Mouse (Mus musculus): ENCODE results near the gene Ube3b. TPM values are rescaled to one million over a fixed set of nuclear protein-coding genes. Genes with fewer than 3 reads are reported as not detected.

Ube3b gene
- total and polyA plus RNA-seq, 3 experiments: 11.7 to 29.8 (median 22.1) TPM

DNA sequence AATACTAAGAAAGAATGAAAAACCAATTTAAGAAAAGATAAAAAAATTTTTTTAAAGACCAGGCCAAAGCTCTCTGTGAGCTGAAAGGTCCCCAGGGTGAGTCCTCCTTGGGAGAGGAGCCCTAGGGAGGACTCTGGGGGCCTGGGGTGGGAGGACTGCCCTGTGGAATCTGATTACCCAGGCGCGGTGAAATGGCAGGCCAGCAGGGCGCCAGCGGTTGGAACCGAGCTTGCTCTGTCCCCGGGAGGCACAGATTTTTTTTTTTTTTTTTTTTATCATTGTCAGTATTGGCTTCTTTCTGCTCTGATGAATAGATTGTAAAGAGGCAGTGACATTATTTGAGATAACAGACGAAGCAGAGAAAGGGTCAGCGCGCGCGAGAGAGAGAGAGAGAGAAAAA, 86.6 kb downstream of the Ube3b start:
- no peak for DNase-seq (ENCODE audit: extremely low read depth)

DNA sequence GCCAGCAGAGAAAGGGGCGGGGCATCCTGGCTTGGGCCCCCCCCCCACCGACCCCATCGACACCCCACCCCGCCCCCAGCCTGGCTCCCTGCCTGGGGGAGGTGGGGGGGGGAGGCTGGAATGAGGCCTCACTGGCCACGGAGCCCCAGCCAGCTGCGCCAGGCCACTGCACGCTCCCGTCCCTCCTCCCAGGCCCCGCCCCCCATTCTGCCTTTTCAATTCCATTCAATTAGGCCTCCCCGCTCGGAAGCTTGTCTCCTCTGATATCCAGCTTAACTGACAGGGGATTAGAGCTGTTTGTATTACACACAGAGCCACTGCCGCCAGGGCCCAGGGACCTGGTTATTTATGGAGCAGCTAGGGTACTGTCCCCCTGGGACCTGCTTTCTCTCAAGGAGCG, 87.0 kb downstream of the Ube3b start:
- Histone ChIP-seq H3K79me2 (replicated peaks; ENCODE audit: control insufficient read depth, extremely low read depth, insufficient read depth, poor library complexity, severe bottlenecking) (no peaks in the 10 kb centered on the region), H3K9ac (ENCODE audit: insufficient read depth, low read depth) (no peak overlapping the region), H3K4me1 (ENCODE audit: control insufficient read depth in 1 of 2, insufficient read depth in 2 of 2) (peaks cover 0 to 13% of the 10 kb centered on the region in 2 experiments; a peak in 2 of 4 replicates), H3K27ac (ENCODE audit: insufficient read depth, low read depth) (no peak overlapping the region), H3K4me3 (replicated peaks in 1 of 3; ENCODE audit: low read depth in 2 of 3, low read length in 2 of 3, poor library complexity in 1 of 3) (no peak overlapping the region), H3K9me3 (replicated peaks; ENCODE audit: low read length) (peaks cover 6% of the 10 kb centered on the region), H3K4me2 (ENCODE audit: insufficient read depth, low read depth, poor library complexity, severe bottlenecking) (no peak overlapping the region; the same call in 1 of the 2 replicates), H3K27me3 (replicated peaks) (peaks cover 42% of the 10 kb centered on the region), H3K36me3 (replicated peaks in 1 of 2; ENCODE audit: control insufficient read depth in 1 of 2, insufficient read depth in 1 of 2, low read length in 1 of 2) (no peaks in the 10 kb centered on the region)
- no peak for TF ChIP-seq CHD2 (IDR thresholded peaks at IDR 0.05; ENCODE audit: low read length)
- no peak for TF ChIP-seq GABPA (IDR thresholded peaks at IDR 0.05; ENCODE audit: insufficient replicate concordance, low read depth, low read length)
- no peak for TF ChIP-seq JUN (IDR thresholded peaks at IDR 0.05; ENCODE audit: insufficient read depth, low read depth, low read length)
- no peak for TF ChIP-seq IRF4 (IDR thresholded peaks at IDR 0.05; ENCODE audit: low read depth, low read length)
- no peak for TF ChIP-seq MYC (IDR thresholded peaks at IDR 0.05; ENCODE audit: low read depth, low read length)
- no peak for TF ChIP-seq POLR2AphosphoS2 (IDR thresholded peaks at IDR 0.05; ENCODE audit: low read depth, low read length)
- no peak for TF ChIP-seq MAX (IDR thresholded peaks at IDR 0.05; ENCODE audit: low read length)
- TF ChIP-seq CTCF (conservative IDR thresholded peaks at IDR 0.05 in 1 of 2, IDR thresholded peaks at IDR 0.05 in 1 of 2; ENCODE audit: low read depth in 2 of 2, low read length in 2 of 2): no peak
- TF ChIP-seq EP300 (IDR thresholded peaks at IDR 0.05; ENCODE audit: low read length): no peak
- no peak for TF ChIP-seq NELFE (IDR thresholded peaks at IDR 0.05; ENCODE audit: low read depth, low read length)
- TF ChIP-seq JUND (conservative IDR thresholded peaks at IDR 0.05; ENCODE audit: low read depth, low read length): no peak
- TF ChIP-seq PAX5 (IDR thresholded peaks at IDR 0.05; ENCODE audit: low read length): no peak
- no peak for TF ChIP-seq RCOR1 (conservative IDR thresholded peaks at IDR 0.05; ENCODE audit: low read depth, low read length)
- no peak for TF ChIP-seq ZKSCAN1 (IDR thresholded peaks at IDR 0.05; ENCODE audit: borderline replicate concordance, low read depth, low read length)
- no peak for DNase-seq (ENCODE audit: extremely low read depth)
- dilution Hi-C loops (cut with MboI; ENCODE audit: extremely low pct_ligation_motif_present, extremely low pct_unique_long_range_greater_than_20kb, low sequenced_read_pairs): no loop called here
- in situ Hi-C loops (cut with MboI; ENCODE audit: low pct_ligation_motif_present, low pct_unique_long_range_greater_than_20kb, low sequenced_read_pairs): no loop called here

More for the DNA sequence above, 86.6 kb downstream of the Ube3b start:
- in situ Hi-C loops (cut with MboI; ENCODE audit: low pct_ligation_motif_present, low pct_unique_long_range_greater_than_20kb, low sequenced_read_pairs): no loop called here
- Histone ChIP-seq H3K9me3 (replicated peaks; ENCODE audit: low read length) (peaks cover 4% of the 10 kb centered on the region), H3K4me3 (replicated peaks in 1 of 3; ENCODE audit: low read depth in 2 of 3, low read length in 2 of 3, poor library complexity in 1 of 3) (no peak overlapping the region), H3K9ac (ENCODE audit: insufficient read depth, low read depth) (no peak overlapping the region), H3K79me2 (replicated peaks; ENCODE audit: control insufficient read depth, extremely low read depth, insufficient read depth, poor library complexity, severe bottlenecking) (no peaks in the 10 kb centered on the region), H3K4me2 (ENCODE audit: insufficient read depth, low read depth, poor library complexity, severe bottlenecking) (no peak overlapping the region), H3K27me3 (replicated peaks) (peaks cover 39% of the 10 kb centered on the region), H3K4me1 (ENCODE audit: control insufficient read depth in 1 of 2, insufficient read depth in 2 of 2) (peaks cover 0 to 13% of the 10 kb centered on the region in 2 experiments; a peak in 2 of 4 replicates), H3K36me3 (replicated peaks in 1 of 2; ENCODE audit: control insufficient read depth in 1 of 2, insufficient read depth in 1 of 2, low read length in 1 of 2) (no peaks in the 10 kb centered on the region), H3K27ac (ENCODE audit: insufficient read depth, low read depth) (no peak overlapping the region)
- no peak for TF ChIP-seq HCFC1 (IDR thresholded peaks at IDR 0.05; ENCODE audit: low read depth, low read length)
- no peak for TF ChIP-seq NELFE (IDR thresholded peaks at IDR 0.05; ENCODE audit: low read depth, low read length)
- TF ChIP-seq UBTF (IDR thresholded peaks at IDR 0.05; ENCODE audit: low read depth, low read length): no peak
- no peak for TF ChIP-seq ELF1 (IDR thresholded peaks at IDR 0.05; ENCODE audit: low read depth, low read length)
- no peak for TF ChIP-seq MAZ (IDR thresholded peaks at IDR 0.05; ENCODE audit: low read depth, low read length)
- no peak for TF ChIP-seq USF2 (conservative IDR thresholded peaks at IDR 0.05; ENCODE audit: low read depth, low read length)
- no peak for TF ChIP-seq MAFK (IDR thresholded peaks at IDR 0.05; ENCODE audit: insufficient replicate concordance, low read length)
- no peak for TF ChIP-seq MAX (IDR thresholded peaks at IDR 0.05; ENCODE audit: low read length)
- no peak for TF ChIP-seq ZKSCAN1 (IDR thresholded peaks at IDR 0.05; ENCODE audit: borderline replicate concordance, low read depth, low read length)
- TF ChIP-seq PAX5 (IDR thresholded peaks at IDR 0.05; ENCODE audit: low read length): no peak
- no peak for TF ChIP-seq POLR2A (IDR thresholded peaks at IDR 0.05; ENCODE audit: low read depth, low read length)
- TF ChIP-seq GABPA (IDR thresholded peaks at IDR 0.05; ENCODE audit: insufficient replicate concordance, low read depth, low read length): no peak
- no peak for TF ChIP-seq NRF1 (IDR thresholded peaks at IDR 0.05; ENCODE audit: low read depth, low read length)
- no peak for TF ChIP-seq CHD2 (IDR thresholded peaks at IDR 0.05; ENCODE audit: low read length)
- dilution Hi-C loops (cut with MboI; ENCODE audit: extremely low pct_ligation_motif_present, extremely low pct_unique_long_range_greater_than_20kb, low sequenced_read_pairs): no loop called here

All from CH12.LX (cell line).